Mouse (Mus musculus) olfactory bulb, adult 2 months (tissue): ENCODE results near the gene Cnn2. TPM values are rescaled to one million over a fixed set of nuclear protein-coding genes. Genes with fewer than 3 reads are reported as not detected.
"Not testable (repeated sequence)": the region's sequence is repeated elsewhere in the genome, so short reads cannot be mapped to it uniquely, and the experiment has no call there.

Experiments
- H3K27ac ChIP-seq: fragments of 200-500 bp; 2 replicates; pipeline ENCODE4 v1.5.1; 2012; ENCODE audit warnings: low read depth, low read length; ENCODE audit not compliant: insufficient read depth
- H3K4me1 ChIP-seq: fragments of 200-500 bp; 2 replicates; pipeline ENCODE4 v1.6.1; 2012; ENCODE audit warnings: low read length; ENCODE audit not compliant: control insufficient read depth, insufficient read depth
- H3K4me3 ChIP-seq: fragments of 200-500 bp; 2 replicates; pipeline ENCODE4 v1.5.1; 2012; ENCODE audit warnings: mild to moderate bottlenecking, low read depth, low read length, moderate library complexity; ENCODE audit not compliant: insufficient read depth
- CTCF ChIP-seq: fragments of 200-500 bp; IDR thresholded peaks from 2 replicates; pipeline ENCODE4 v1.5.1; 2012; ENCODE audit warnings: low read depth, mild to moderate bottlenecking, low read length, moderate library complexity; ENCODE audit not compliant: insufficient read depth
- POLR2A ChIP-seq: fragments of 200-500 bp; IDR thresholded peaks from 2 replicates; pipeline ENCODE4 v1.6.1; 2012; ENCODE audit warnings: mild to moderate bottlenecking, low read depth, low read length, moderate library complexity; ENCODE audit not compliant: insufficient read depth
- WGBS: fragments of 180-500 bp; shearing (Covaris S2); methylation state at CpG from one replicate; pipeline ENCODE4 v1.1.7; 2018; 5-methylcytosine and 5-hydroxymethylcytosine counted together
- polyA plus RNA-seq: library from polyadenylated mRNA; stranded (reverse); fragments of >200 nt; gene quantifications from 2 replicates; pipeline ENCODE4 v1.2.4, GENCODE M21; 2012; ENCODE audit warnings: low replicate concordance; ENCODE audit not compliant: missing spikeins, insufficient read depth, insufficient read length

The Cnn2 gene
- polyA plus RNA-seq, 1 experiment, result 124 TPM

DNA sequence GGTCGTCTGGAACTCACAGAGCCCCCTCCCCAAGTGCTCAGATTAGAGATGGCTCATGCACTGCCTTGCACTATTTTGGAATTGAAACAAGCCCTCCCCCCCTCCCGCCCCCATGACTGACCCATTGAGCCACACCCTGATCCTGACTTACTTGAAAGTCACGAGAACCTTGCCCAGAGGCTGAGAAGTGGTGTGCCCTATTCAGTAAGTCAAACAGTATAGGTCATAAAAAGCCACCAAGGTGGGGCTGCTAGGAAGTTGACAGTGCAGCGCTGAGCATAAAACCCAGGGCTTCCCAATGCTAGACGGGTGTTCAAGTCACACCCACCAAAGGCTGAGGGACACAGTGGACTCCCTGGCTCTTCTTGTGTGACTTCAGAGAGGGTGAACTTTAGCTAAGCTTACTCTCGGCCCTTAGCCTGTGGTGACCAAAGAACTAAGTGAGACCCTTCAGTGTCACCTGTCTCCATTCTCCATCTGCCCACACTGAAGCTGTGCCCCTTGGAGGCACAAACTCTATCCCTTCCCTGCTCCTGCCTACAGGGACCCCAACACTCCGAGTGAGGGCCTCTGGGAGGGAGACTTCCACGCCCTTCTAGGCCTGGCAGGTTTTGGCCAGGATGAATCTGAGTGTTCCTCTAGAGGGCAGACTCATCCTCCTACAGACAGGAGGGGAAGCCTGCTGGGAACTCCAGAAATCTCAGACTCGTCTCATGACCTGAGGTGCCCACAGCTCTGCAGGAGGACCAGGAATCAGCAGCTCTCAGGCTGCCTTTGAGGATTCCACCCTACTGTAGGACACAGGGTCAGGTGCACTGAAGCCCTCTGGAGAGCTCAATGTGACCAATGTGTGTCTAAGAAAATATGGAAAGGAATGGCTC is 45.4 kb downstream of the Cnn2 start:
- WGBS, result 46% methylated on average over 9 of the region's 9 CpGs
- TF ChIP-seq CTCF, result no peak
- TF ChIP-seq POLR2A, result no peak
- Histone ChIP-seq H3K27ac (no peak overlapping the region), H3K4me1 (peaks cover 13% of the 10 kb centered on the region), H3K4me3 (no peak overlapping the region)

GRCm38 (mm10) chr10:80035148-80035547 is 46.8 kb downstream of the Cnn2 start:
- Histone ChIP-seq H3K4me1 (peaks cover 13% of the 10 kb centered on the region), H3K27ac (no peak overlapping the region), H3K4me3 (no peak overlapping the region)
- TF ChIP-seq POLR2A, result no peak
- no peak for TF ChIP-seq CTCF
- 75% methylated on average over 8 of the region's 8 CpGs for WGBS

DNA sequence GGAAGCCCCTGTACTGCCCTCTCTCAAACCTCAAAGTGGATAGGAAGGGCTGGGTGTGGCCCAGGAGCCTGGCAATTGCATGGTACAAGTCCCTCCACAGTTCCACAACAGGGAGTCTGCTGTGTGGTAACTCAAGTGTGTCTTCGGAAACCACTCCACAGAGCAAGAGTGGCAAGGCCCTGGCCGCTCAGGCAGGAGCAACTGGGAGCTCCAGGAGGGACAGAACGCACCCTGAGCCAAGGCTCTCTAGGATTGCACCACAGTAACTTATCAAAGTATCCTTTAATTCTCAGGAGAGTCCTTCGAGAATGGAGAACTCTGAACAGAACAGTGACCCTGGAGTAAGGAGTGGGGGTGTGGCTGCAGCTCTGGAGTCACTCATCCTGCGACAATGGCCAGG is 47.3 kb downstream of the Cnn2 start:
- 87% methylated on average over 5 of the region's 5 CpGs for WGBS
- TF ChIP-seq POLR2A, result no peak
- no peak for TF ChIP-seq CTCF
- H3K4me1 ChIP-seq, result peaks cover 13% of the 10 kb centered on the region
- H3K4me3 ChIP-seq, result no peak overlapping the region
- no peak overlapping the region for H3K27ac ChIP-seq

- WGBS, result 86% methylated on average over 13 of the region's 13 CpGs
- H3K4me1 ChIP-seq, result peaks cover 13% of the 10 kb centered on the region
- H3K4me3 ChIP-seq, result no peak overlapping the region
- H3K27ac ChIP-seq, result no peak overlapping the region
- TF ChIP-seq CTCF (no peak), POLR2A (no peak)
These were observed 48.4 kb downstream of the Cnn2 start for GRCm38 (mm10) chr10:80036832-80037231.

DNA sequence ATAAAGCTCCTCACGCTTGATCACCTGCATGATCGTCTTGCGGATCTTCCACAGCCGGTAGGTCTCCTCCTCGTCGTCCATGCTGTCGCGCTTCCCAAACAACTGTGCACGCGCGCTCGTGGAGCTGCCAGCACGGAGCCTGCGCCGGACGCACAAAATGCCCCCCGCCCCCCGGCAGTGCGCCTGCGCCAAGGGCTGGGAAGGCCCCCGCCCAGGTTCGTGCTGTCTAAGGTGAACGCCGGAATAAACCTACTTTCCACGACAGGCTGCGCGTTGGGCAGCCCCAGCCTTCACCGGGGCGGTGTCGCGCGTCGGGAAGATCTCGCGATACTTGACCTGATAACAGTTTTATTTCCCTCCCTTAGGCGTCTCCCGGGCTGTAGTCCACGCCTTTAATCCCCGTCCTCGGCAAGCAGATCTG is 51.2 kb downstream of the Cnn2 start, which contains the start of gene Polr2e:
Gene Polr2e (minus strand): TSS at position 237 of the 421 bp plus-strand sequence.
- H3K27ac ChIP-seq, result peak within 1 kb of the TSS; percentile 30; the same call in 1 of the 2 replicates
- TF ChIP-seq CTCF (no peak), POLR2A (peak; percentile 54)
- H3K4me1 ChIP-seq, result peaks cover 13% of the 10 kb centered on the region
- under 1% methylated on average over 40 of the region's 40 CpGs for WGBS
- peak within 1 kb of the TSS; percentile 91 for H3K4me3 ChIP-seq

DNA sequence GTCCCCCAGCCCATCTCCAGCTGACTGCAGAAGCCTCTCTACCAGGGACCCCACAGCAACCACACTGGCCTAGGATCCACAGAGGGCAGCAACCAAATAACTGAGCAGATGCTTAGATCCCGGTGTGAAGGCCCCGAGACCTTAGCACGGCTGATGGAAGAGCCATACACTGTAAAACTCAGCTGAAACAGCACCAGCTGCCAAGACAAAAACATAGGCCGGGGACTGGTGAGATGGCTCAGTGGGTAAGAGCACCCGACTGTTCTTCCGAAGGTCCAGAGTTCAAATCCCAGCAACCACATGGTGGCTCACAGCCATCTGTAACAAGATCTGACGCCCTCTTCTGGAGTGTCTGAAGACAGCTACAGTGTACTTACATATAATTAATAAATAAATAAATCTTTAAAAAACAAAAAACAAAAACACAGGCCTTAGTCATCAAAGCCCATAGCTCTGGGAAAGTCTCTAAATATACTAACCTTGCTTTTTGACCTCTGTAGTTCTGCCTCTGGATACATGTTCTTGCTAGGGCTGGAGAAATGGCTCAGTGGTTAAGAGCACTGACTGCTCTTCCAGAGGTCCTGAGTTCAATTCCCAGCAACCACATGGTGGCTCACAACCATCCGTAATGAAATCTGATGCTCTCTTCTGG is 53.2 kb downstream of the Cnn2 start:
- not testable (repeated sequence) for H3K4me3 ChIP-seq, H3K27ac ChIP-seq
- 86% methylated on average over 8 of the region's 8 CpGs for WGBS
- H3K4me1 ChIP-seq, result peaks cover 13% of the 10 kb centered on the region

DNA sequence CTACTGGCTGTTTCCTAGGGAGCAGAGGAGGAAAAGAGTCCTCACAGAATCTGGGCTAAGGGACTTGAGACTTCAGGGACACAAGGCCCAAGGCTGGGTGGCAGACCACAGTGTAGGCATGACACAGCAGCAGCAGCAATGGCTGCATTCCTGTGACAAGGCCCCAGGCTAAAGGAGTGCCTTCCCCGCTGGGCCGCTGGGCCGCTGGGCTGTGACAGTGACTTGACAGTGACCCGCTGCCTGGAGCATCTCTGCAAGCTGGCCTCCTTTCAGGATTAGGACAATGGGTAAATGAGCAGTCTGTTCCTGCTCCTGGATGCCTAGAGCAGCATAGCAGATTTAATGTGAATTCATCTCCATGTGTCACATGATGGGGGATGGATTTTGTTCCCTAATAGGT is 55.7 kb downstream of the Cnn2 start:
- Histone ChIP-seq H3K27ac (no peak overlapping the region), H3K4me3 (no peak overlapping the region), H3K4me1 (peaks cover 19% of the 10 kb centered on the region)
- TF ChIP-seq CTCF (no peak), POLR2A (no peak)
- 63% methylated on average over 4 of the region's 4 CpGs for WGBS

DNA sequence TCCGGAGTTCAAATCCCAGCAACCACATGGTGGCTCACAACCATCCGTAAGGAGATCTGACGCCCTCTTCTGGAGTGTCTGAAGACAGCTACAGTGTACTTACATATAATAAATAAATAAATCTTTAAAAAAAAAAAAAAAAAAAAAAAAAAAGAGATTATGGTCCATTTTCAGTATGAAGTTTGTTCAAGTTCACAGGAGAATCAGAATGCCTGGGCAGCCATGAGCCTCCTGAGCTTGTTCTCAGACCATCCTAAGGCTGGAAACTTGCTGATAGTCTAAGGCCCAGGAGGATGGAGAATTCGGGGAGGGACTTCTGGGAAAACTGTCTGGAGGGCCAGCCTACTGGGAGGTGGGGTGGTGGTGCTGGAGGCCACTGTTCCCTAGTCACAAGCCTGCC is 57.0 kb downstream of the Cnn2 start:
- 67% methylated on average over 2 of the region's 4 CpGs for WGBS
- not testable (repeated sequence) for H3K27ac ChIP-seq, H3K4me3 ChIP-seq
- peaks cover 19% of the 10 kb centered on the region for H3K4me1 ChIP-seq

Other genes starting within 250 kb of the Cnn2 start
- not detected in 2 replicates for gene Polrmt, start 242.0 kb upstream of the Cnn2 start, polyA plus RNA-seq
- not detected in 2 replicates for gene Fgf22, start 233.5 kb upstream of the Cnn2 start, polyA plus RNA-seq
- gene Rnf126, start 221.6 kb upstream of the Cnn2 start, polyA plus RNA-seq, result not detected in 2 replicates
- gene Fstl3, start 211.3 kb upstream of the Cnn2 start, polyA plus RNA-seq, result not detected in 2 replicates
- gene Prss57, start 197.6 kb upstream of the Cnn2 start, polyA plus RNA-seq, result not detected in 2 replicates
- not detected in 2 replicates for gene Palm, start 195.0 kb upstream of the Cnn2 start, polyA plus RNA-seq
- not detected in 2 replicates for gene Misp, start 167.6 kb upstream of the Cnn2 start, polyA plus RNA-seq
- 555 TPM in 1 of 2 replicates, not detected in the other for gene Ptbp1, start 134.2 kb upstream of the Cnn2 start, polyA plus RNA-seq
- gene Prtn3, start 114.1 kb upstream of the Cnn2 start, polyA plus RNA-seq, result not detected in 2 replicates
- gene Plppr3, start 114.0 kb upstream of the Cnn2 start, polyA plus RNA-seq, result not detected in 2 replicates
- not detected in 2 replicates for gene Elane, start 102.3 kb upstream of the Cnn2 start, polyA plus RNA-seq
- gene Cfd, start 97.7 kb upstream of the Cnn2 start, polyA plus RNA-seq, result not detected in 2 replicates
- gene Med16, start 79.7 kb upstream of the Cnn2 start, polyA plus RNA-seq, result not detected in 2 replicates
- not detected in 2 replicates for gene Gm26602, start 77.7 kb upstream of the Cnn2 start, polyA plus RNA-seq
- gene Kiss1r, start 71.6 kb upstream of the Cnn2 start, polyA plus RNA-seq, result not detected in 2 replicates
- gene R3hdm4, start 67.4 kb upstream of the Cnn2 start, polyA plus RNA-seq, result not detected in 2 replicates
- not detected in 2 replicates for gene Arid3a, start 61.5 kb upstream of the Cnn2 start, polyA plus RNA-seq
- gene Wdr18, start 28.4 kb upstream of the Cnn2 start, polyA plus RNA-seq, result not detected in 2 replicates
- not detected in 2 replicates for gene Grin3b, start 17.9 kb upstream of the Cnn2 start, polyA plus RNA-seq
- gene Tmem259, start 4.3 kb upstream of the Cnn2 start, polyA plus RNA-seq, result not detected in 2 replicates
- gene Abca7, start 7.9 kb downstream of the Cnn2 start, polyA plus RNA-seq, result not detected in 2 replicates
- gene Arhgap45, start 28.1 kb downstream of the Cnn2 start, polyA plus RNA-seq, result 193 and 203 TPM in 2 replicates
- gene Polr2e, start 51.2 kb downstream of the Cnn2 start, polyA plus RNA-seq, result not detected in 2 replicates
- not detected in 2 replicates for gene Gpx4, start 58.6 kb downstream of the Cnn2 start, polyA plus RNA-seq
- gene Sbno2, start 117.0 kb downstream of the Cnn2 start, polyA plus RNA-seq, result not detected in 2 replicates
- gene Stk11, start 127.2 kb downstream of the Cnn2 start, polyA plus RNA-seq, result not detected in 2 replicates
- gene Atp5d, start 150.0 kb downstream of the Cnn2 start, polyA plus RNA-seq, result not detected in 2 replicates
- gene Cbarp, start 152.3 kb downstream of the Cnn2 start, polyA plus RNA-seq, result not detected in 2 replicates
- gene Midn, start 159.7 kb downstream of the Cnn2 start, polyA plus RNA-seq, result 128 TPM in 1 of 2 replicates, not detected in the other
- not detected in 2 replicates for gene Cirbp, start 177.4 kb downstream of the Cnn2 start, polyA plus RNA-seq
- not detected in 2 replicates for gene 1600002K03Rik, start 184.4 kb downstream of the Cnn2 start, polyA plus RNA-seq
- not detected in 2 replicates for gene Efna2, start 190.9 kb downstream of the Cnn2 start, polyA plus RNA-seq
- not detected in 2 replicates for gene Mum1, start 237.8 kb downstream of the Cnn2 start, polyA plus RNA-seq